Mouse (Mus musculus) liver, adult 2 months (tissue): ENCODE results near the gene Ccdc116. TPM values are rescaled to one million over a fixed set of nuclear protein-coding genes. Genes with fewer than 3 reads are reported as not detected.

ENCODE experiments used
- DNase-seq: peaks from one replicate; pipeline ENCODE4 v3.0.0-alpha.2; 2011; ENCODE audit warnings: low read depth, low spot score; ENCODE audit errors: extremely low read depth
- H3K27ac ChIP-seq: fragments of 200-500 bp; replicated peaks from 2 replicates; pipeline ENCODE4 v1.5.1; 2012; ENCODE audit warnings: low read depth, mild to moderate bottlenecking, control low read depth, inconsistent platforms, low read length; ENCODE audit not compliant: insufficient read depth
- H3K27me3 ChIP-seq: fragments of 200-500 bp; 2 replicates; pipeline ENCODE4 v1.6.1; 2012; ENCODE audit warnings: mild to moderate bottlenecking, moderate library complexity, low read length, inconsistent platforms; ENCODE audit not compliant: control insufficient read depth, insufficient read depth
- H3K36me3 ChIP-seq: fragments of 200-500 bp; 2 replicates; pipeline ENCODE4 v1.6.1; 2012; ENCODE audit warnings: low read length, inconsistent platforms; ENCODE audit not compliant: control insufficient read depth, insufficient read depth
- H3K4me1 ChIP-seq: fragments of 200-500 bp; 2 replicates; pipeline ENCODE4 v1.6.1; 2011; ENCODE audit warnings: low read length; ENCODE audit not compliant: control insufficient read depth, insufficient read depth
- H3K4me3 ChIP-seq: fragments of 200-500 bp; 2 replicates; pipeline ENCODE4 v1.5.1; 2011; ENCODE audit warnings: low read depth, mild to moderate bottlenecking, control low read depth, low read length, moderate library complexity; ENCODE audit not compliant: insufficient read depth
- H3K79me2 ChIP-seq: fragments of 200-500 bp; 2 replicates; pipeline ENCODE4 v1.6.1; 2012; ENCODE audit warnings: inconsistent platforms, mild to moderate bottlenecking, low read length, moderate library complexity; ENCODE audit not compliant: control insufficient read depth, insufficient read depth
- H3K9ac ChIP-seq: fragments of 200-500 bp; 2 replicates; pipeline ENCODE4 v1.6.1; 2012; ENCODE audit warnings: low read depth, mild to moderate bottlenecking, control low read depth, inconsistent platforms, low read length
- CTCF ChIP-seq: fragments of 200-500 bp; IDR thresholded peaks from 2 replicates; pipeline ENCODE4 v1.5.1; 2011; ENCODE audit warnings: low read depth, low read length, control low read depth
- POLR2A ChIP-seq: fragments of 200-500 bp; IDR thresholded peaks from 2 replicates; pipeline ENCODE4 v1.6.1; 2011; ENCODE audit warnings: low read length, control low read depth; ENCODE audit not compliant: insufficient read depth; ENCODE audit errors: extremely low read depth
- WGBS: fragments of 180-500 bp; shearing (Covaris S2); methylation state at CpG from one replicate; pipeline ENCODE4 v1.1.7; 2018; 5-methylcytosine and 5-hydroxymethylcytosine counted together
- polyA plus RNA-seq: library from polyadenylated mRNA; depleted of rRNA; stranded (reverse); fragments of >200 nt; gene quantifications from 2 replicates; pipeline ENCODE4 v1.2.3, GENCODE M21; 2012; rRNA removed
- total RNA-seq: library from RNA; depleted of rRNA; stranded (reverse); fragments of >200 nt; gene quantifications from 2 replicates; pipeline ENCODE4 v1.2.3, GENCODE M21; 2014; rRNA removed

Gene Ccdc116
- total and polyA plus RNA-seq, 2 experiments, result 0.07 TPM; not detected in 1

GRCm38 (mm10) chr16:17110771-17111743 lies 36.0 kb downstream of the Ccdc116 start, which contains the start of gene Ppil2:
Gene Ppil2 (minus strand): TSS chr16:17111257.
- Histone ChIP-seq H3K4me1 (peaks cover 5% of the 10 kb centered on the region; the same call in 1 of the 2 replicates), H3K9ac (peak within 1 kb of the TSS; percentile 83), H3K27me3 (no peaks in the 10 kb centered on the region), H3K27ac (peak within 1 kb of the TSS; percentile 57), H3K79me2 (peaks cover 6% of the 10 kb centered on the region; the same call in 1 of the 2 replicates), H3K36me3 (peaks cover 4% of the 10 kb centered on the region), H3K4me3 (peak within 1 kb of the TSS; percentile 81)
- 4% methylated on average over 38 of the region's 38 CpGs for WGBS
- peak; percentile 82 for DNase-seq
- TF ChIP-seq POLR2A (peak; percentile 50; the same call in 1 of the 2 replicates), CTCF (no peak)

- DNase-seq, result no peak
- peaks cover 12% of the 10 kb centered on the region for H3K36me3 ChIP-seq
- no peak overlapping the region for H3K27ac ChIP-seq
- no peaks in the 10 kb centered on the region for H3K27me3 ChIP-seq
- no peak for TF ChIP-seq CTCF
- TF ChIP-seq POLR2A, result no peak
- 0 out of 2 replicates have a peak, but pooled peaks cover 2% of the 10 kb centered on the region for H3K79me2 ChIP-seq
- no peaks in the 10 kb centered on the region for H3K4me1 ChIP-seq
- H3K4me3 ChIP-seq, result no peak overlapping the region
- 77% methylated on average over 4 of the region's 4 CpGs for WGBS
- H3K9ac ChIP-seq, result no peak overlapping the region
These were observed 42.4 kb downstream of the Ccdc116 start for GRCm38 (mm10) chr16:17104600-17104999.

GRCm38 (mm10) chr16:17102630-17103220 lies 44.3 kb downstream of the Ccdc116 start:
- H3K36me3 ChIP-seq, result peaks cover 14% of the 10 kb centered on the region
- WGBS, result 83% methylated on average over 7 of the region's 7 CpGs
- no peaks in the 10 kb centered on the region for H3K27me3 ChIP-seq
- H3K9ac ChIP-seq, result no peak overlapping the region
- H3K27ac ChIP-seq, result no peak overlapping the region
- TF ChIP-seq CTCF (no peak), POLR2A (no peak)
- DNase-seq, result no peak
- no peak overlapping the region for H3K4me3 ChIP-seq
- H3K79me2 ChIP-seq, result no peaks in the 10 kb centered on the region
- no peaks in the 10 kb centered on the region for H3K4me1 ChIP-seq

GRCm38 (mm10) chr16:17096938-17097337 lies 50.1 kb downstream of the Ccdc116 start:
- peaks cover 23% of the 10 kb centered on the region for H3K36me3 ChIP-seq
- peak; percentile 49 for DNase-seq
- H3K4me1 ChIP-seq, result no peaks in the 10 kb centered on the region
- no peaks in the 10 kb centered on the region for H3K27me3 ChIP-seq
- 65% methylated on average over 3 of the region's 3 CpGs for WGBS
- no peak for TF ChIP-seq CTCF
- no peak for TF ChIP-seq POLR2A
- H3K27ac ChIP-seq, result no peak overlapping the region
- H3K4me3 ChIP-seq, result no peak overlapping the region
- no peak overlapping the region for H3K9ac ChIP-seq
- no peaks in the 10 kb centered on the region for H3K79me2 ChIP-seq

Other genes with a start within 250 kb of the Ccdc116 start
- gene Mapk1, start 163.8 kb downstream of the Ccdc116 start, total RNA-seq, result 81.4 and 91.2 TPM in 2 replicates
- gene Mapk1, start 163.8 kb downstream of the Ccdc116 start, polyA plus RNA-seq, result 42.8 and 50.1 TPM in 2 replicates
- gene Ypel1, start 77.5 kb downstream of the Ccdc116 start, total RNA-seq, result 0.34 and 0.55 TPM in 2 replicates
- gene Ypel1, start 77.5 kb downstream of the Ccdc116 start, polyA plus RNA-seq, result 0.43 and 0.78 TPM in 2 replicates
- gene Ppil2, start 36.0 kb downstream of the Ccdc116 start, total RNA-seq, result 49.7 and 55.0 TPM in 2 replicates
- gene Ppil2, start 36.0 kb downstream of the Ccdc116 start, polyA plus RNA-seq, result 48.0 and 48.4 TPM in 2 replicates
- not detected in 2 replicates for gene 2610318N02Rik, start 22.1 kb downstream of the Ccdc116 start, total RNA-seq
- gene 2610318N02Rik, start 22.1 kb downstream of the Ccdc116 start, polyA plus RNA-seq, result 0.33 TPM in 1 of 2 replicates, not detected in the other
- gene Sdf2l1, start 14.8 kb downstream of the Ccdc116 start, total RNA-seq, result 50.5 and 71.5 TPM in 2 replicates
- 70.0 and 72.3 TPM in 2 replicates for gene Sdf2l1, start 14.8 kb downstream of the Ccdc116 start, polyA plus RNA-seq
- gene Ydjc, start 2.6 kb downstream of the Ccdc116 start, total RNA-seq, result 0.28 and 0.94 TPM in 2 replicates
- 0.22 and 0.48 TPM in 2 replicates for gene Ydjc, start 2.6 kb downstream of the Ccdc116 start, polyA plus RNA-seq
- gene Ube2l3, start 55.4 kb upstream of the Ccdc116 start, total RNA-seq, result 33.8 and 34.7 TPM in 2 replicates
- 45.7 and 54.0 TPM in 2 replicates for gene Ube2l3, start 55.4 kb upstream of the Ccdc116 start, polyA plus RNA-seq
- gene Rimbp3, start 61.4 kb upstream of the Ccdc116 start, total RNA-seq, result not detected in 2 replicates
- gene Rimbp3, start 61.4 kb upstream of the Ccdc116 start, polyA plus RNA-seq, result not detected in 2 replicates
- 0.83 and 1.2 TPM in 2 replicates for gene Hic2, start 86.3 kb upstream of the Ccdc116 start, total RNA-seq
- gene Hic2, start 86.3 kb upstream of the Ccdc116 start, polyA plus RNA-seq, result 0.87 and 1.1 TPM in 2 replicates
- gene Tmem191c, start 128.8 kb upstream of the Ccdc116 start, total RNA-seq, result 0.37 and 0.87 TPM in 2 replicates
- 0.97 and 1.4 TPM in 2 replicates for gene Tmem191c, start 128.8 kb upstream of the Ccdc116 start, polyA plus RNA-seq
- gene Serpind1, start 184.1 kb upstream of the Ccdc116 start, total RNA-seq, result 636 and 666 TPM in 2 replicates
- gene Serpind1, start 184.1 kb upstream of the Ccdc116 start, polyA plus RNA-seq, result 368 and 398 TPM in 2 replicates